Mouse (Mus musculus): ENCODE measurements at regions not wholly inside any gene's neighbourhood (a gene's known extent, or its start where the extent isn't known, plus 50 kb on each side); places are given as distances from the start of the nearest gene placed in this dataset.

DNA sequence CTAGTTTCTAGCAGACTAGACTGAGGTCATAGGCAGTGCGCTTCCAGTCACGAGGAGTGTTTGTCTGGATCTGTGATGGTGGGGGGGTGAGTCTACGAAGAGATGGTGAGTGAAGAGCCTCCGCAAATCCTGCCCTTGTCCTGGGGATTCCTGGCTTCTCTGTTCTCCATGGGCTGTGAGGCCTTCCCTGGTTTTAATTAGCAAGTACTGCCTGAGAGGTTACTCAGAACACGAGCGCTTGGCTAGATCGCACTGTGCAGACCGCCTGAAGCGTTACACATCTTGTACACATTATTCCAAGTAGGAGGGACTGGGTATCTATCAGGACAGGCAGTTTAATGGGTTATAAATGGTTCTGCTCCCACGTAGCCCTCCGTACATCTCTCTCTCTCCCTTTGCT, 76.9 kb downstream of the Cpn2 start:
- TF ChIP-seq CTCF (IDR thresholded peaks at IDR 0.05; ENCODE audit: control insufficient read depth, insufficient read depth, low read length), result no peak
- no peak for TF ChIP-seq POLR2A (IDR thresholded peaks at IDR 0.05; ENCODE audit: borderline replicate concordance, control insufficient read depth, low read depth, low read length)
